Mouse (Mus musculus): ENCODE data around the gene Fam198a.

DNA sequence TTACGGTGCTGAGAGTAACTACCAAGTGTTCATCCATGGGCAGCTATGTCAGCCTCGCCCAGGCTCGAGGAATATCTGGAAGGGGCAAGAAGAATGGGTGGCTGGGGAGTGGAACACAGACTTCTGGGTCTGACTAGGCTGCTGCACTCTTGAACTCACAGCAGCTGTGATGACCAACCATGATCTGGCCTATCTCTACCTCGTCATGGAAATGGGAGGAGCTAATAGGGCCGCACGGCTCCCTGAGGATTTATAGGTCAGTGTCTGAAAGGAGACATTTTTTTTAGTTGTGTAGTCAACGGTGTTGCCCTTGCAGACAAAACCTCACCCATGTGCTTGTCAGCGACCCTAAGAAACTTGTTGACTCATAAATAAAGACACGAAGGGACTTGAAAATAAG lies 30.3 kb downstream of the Fam198a start:
- TF ChIP-seq GATA1 (IDR thresholded peaks at IDR 0.05; ENCODE audit: borderline replicate concordance, low read length): no peak
- TF ChIP-seq FLI1 (IDR thresholded peaks at IDR 0.05; ENCODE audit: low read length): no peak
